Mouse (Mus musculus): Measurements from ENCODE around the gene Grxcr1. TPM values are rescaled to one million over a fixed set of nuclear protein-coding genes. Genes with fewer than 3 reads are reported as not detected.

Grxcr1 gene
- polyA plus RNA-seq, 1 experiment from 2014 or later, result not detected

DNA sequence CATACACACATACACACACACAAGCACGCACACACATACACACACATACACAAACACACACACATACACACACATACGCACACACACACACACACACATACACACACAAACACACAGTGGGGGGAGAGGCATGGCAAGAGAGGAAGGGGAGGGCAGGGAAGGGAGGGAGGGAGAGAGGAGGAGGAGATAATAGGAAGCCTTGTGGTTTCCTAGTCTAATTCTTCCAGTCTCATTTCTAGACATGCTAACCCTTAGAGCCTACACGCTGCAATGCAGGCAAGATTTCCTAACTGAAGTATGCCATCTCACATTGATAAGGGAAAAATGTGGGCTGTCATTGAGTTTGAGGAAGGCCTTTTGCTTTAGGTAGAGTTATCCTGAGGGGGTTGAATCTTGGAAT lies 25.9 kb downstream of the Grxcr1 start:
- H3K4me1 ChIP-seq (replicated peaks; ENCODE audit: control insufficient read depth, insufficient read depth, low read length), result no peaks in the 10 kb centered on the region
- H3K36me3 ChIP-seq (ENCODE audit: control insufficient read depth, insufficient read depth, low read length), result no peaks in the 10 kb centered on the region
- H3K9ac ChIP-seq (ENCODE audit: low read length), result no peak overlapping the region
- no peaks in the 10 kb centered on the region for H3K27me3 ChIP-seq (ENCODE audit: control insufficient read depth, insufficient read depth, low read length)
- DNase-seq (ENCODE audit: low spot score) (no peak), ATAC-seq (replicated peaks; ENCODE audit: low FRiP score) (no peak)
- no peak overlapping the region for H3K4me3 ChIP-seq (ENCODE audit: low read depth, low read length)
- no peak overlapping the region for H3K4me2 ChIP-seq (ENCODE audit: low read depth, low read length, severe bottlenecking)
- WGBS, result 84% methylated on average over 3 of the region's 3 CpGs
- no peak overlapping the region for H3K27ac ChIP-seq (ENCODE audit: low read depth, low read length)
- H3K9me3 ChIP-seq (ENCODE audit: control insufficient read depth, low read length), result no peaks in the 10 kb centered on the region

DNA sequence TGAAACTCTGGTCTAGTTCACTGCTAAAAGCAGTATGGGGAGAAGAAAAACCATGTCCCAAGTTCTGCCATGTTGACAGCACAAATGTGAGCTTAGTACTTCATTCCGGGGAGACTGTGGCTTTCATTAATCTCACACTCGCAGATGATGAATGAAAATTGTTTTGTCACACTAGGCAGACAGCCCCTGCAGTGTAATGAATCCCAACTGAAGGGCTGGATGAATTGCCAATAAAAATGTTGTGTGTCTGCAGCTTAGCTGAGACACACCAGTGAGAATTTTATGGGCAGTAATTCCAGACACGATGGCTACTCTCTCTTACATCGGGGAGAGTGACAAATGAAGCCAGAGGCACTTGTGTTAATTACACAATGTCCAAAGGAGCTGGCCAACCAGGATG lies 37.1 kb downstream of the Grxcr1 start:
- no peak overlapping the region for H3K27ac ChIP-seq (ENCODE audit: low read depth, low read length)
- 73% methylated on average over 4 of the region's 4 CpGs for WGBS
- DNase-seq (ENCODE audit: low spot score) (no peak), ATAC-seq (replicated peaks; ENCODE audit: low FRiP score) (no peak)
- H3K4me3 ChIP-seq (ENCODE audit: low read depth, low read length), result no peak overlapping the region
- no peaks in the 10 kb centered on the region for H3K27me3 ChIP-seq (ENCODE audit: control insufficient read depth, insufficient read depth, low read length)
- H3K36me3 ChIP-seq (ENCODE audit: control insufficient read depth, insufficient read depth, low read length), result no peaks in the 10 kb centered on the region
- no peak overlapping the region for H3K9ac ChIP-seq (ENCODE audit: low read length)
- H3K4me2 ChIP-seq (ENCODE audit: low read depth, low read length, severe bottlenecking), result no peak overlapping the region
- no peaks in the 10 kb centered on the region for H3K9me3 ChIP-seq (ENCODE audit: control insufficient read depth, low read length)
- no peaks in the 10 kb centered on the region for H3K4me1 ChIP-seq (replicated peaks; ENCODE audit: control insufficient read depth, insufficient read depth, low read length)

DNA sequence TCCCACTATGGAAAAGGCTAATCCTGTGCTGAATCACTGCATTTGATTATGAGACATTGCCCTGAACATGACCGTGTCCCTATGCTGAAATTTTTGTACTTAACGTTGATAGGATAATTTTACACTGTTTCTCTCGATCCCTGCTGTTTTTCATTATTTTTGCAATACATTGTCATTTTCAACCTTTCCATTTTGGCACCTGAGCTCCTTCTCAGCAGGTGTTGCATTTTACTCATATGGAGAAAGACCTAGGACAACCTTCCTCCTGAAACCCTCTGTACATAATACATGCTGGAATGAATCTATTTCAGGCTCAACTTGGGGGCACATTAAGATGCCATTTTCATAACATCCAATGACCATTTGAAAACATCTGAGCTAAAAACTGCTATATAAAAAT lies 38.7 kb downstream of the Grxcr1 start:
- no peaks in the 10 kb centered on the region for H3K36me3 ChIP-seq (ENCODE audit: control insufficient read depth, insufficient read depth, low read length)
- H3K4me1 ChIP-seq (replicated peaks; ENCODE audit: control insufficient read depth, insufficient read depth, low read length), result no peaks in the 10 kb centered on the region
- no peak for DNase-seq (ENCODE audit: low spot score)
- H3K4me2 ChIP-seq (ENCODE audit: low read depth, low read length, severe bottlenecking), result no peak overlapping the region
- no peaks in the 10 kb centered on the region for H3K9me3 ChIP-seq (ENCODE audit: control insufficient read depth, low read length)
- H3K27me3 ChIP-seq (ENCODE audit: control insufficient read depth, insufficient read depth, low read length), result no peaks in the 10 kb centered on the region
- ATAC-seq (replicated peaks; ENCODE audit: low FRiP score), result no peak
- no peak overlapping the region for H3K4me3 ChIP-seq (ENCODE audit: low read depth, low read length)
- 85% methylated on average over 3 of the region's 3 CpGs for WGBS
- H3K27ac ChIP-seq (ENCODE audit: low read depth, low read length), result no peak overlapping the region
- no peak overlapping the region for H3K9ac ChIP-seq (ENCODE audit: low read length)

DNA sequence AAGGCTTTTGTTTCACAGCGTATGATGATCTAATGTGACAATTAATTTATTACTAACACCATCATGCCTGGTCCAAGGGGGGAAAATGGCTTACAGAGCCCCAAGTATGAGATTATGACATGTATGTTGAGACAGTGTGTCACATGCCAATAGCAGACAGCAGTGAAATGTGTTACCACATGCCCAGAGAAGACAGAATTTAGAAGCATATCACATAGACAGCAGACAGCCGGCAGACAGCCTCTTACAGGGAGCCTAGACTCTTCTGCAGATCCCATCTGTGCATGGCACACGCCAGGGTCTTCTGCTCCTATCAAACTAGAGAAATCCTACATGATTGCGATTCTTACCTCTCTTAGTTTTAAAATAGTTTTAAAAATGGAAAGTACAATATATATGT lies 40.2 kb downstream of the Grxcr1 start:
- no peaks in the 10 kb centered on the region for H3K27me3 ChIP-seq (ENCODE audit: control insufficient read depth, insufficient read depth, low read length)
- H3K4me2 ChIP-seq (ENCODE audit: low read depth, low read length, severe bottlenecking), result no peak overlapping the region
- ATAC-seq (replicated peaks; ENCODE audit: low FRiP score) (no peak), DNase-seq (ENCODE audit: low spot score) (no peak)
- no peak overlapping the region for H3K4me3 ChIP-seq (ENCODE audit: low read depth, low read length)
- H3K27ac ChIP-seq (ENCODE audit: low read depth, low read length), result no peak overlapping the region
- no peaks in the 10 kb centered on the region for H3K9me3 ChIP-seq (ENCODE audit: control insufficient read depth, low read length)
- 92% methylated on average over 4 of the region's 4 CpGs for WGBS
- H3K36me3 ChIP-seq (ENCODE audit: control insufficient read depth, insufficient read depth, low read length), result no peaks in the 10 kb centered on the region
- no peaks in the 10 kb centered on the region for H3K4me1 ChIP-seq (replicated peaks; ENCODE audit: control insufficient read depth, insufficient read depth, low read length)
- H3K9ac ChIP-seq (ENCODE audit: low read length), result no peak overlapping the region

DNA sequence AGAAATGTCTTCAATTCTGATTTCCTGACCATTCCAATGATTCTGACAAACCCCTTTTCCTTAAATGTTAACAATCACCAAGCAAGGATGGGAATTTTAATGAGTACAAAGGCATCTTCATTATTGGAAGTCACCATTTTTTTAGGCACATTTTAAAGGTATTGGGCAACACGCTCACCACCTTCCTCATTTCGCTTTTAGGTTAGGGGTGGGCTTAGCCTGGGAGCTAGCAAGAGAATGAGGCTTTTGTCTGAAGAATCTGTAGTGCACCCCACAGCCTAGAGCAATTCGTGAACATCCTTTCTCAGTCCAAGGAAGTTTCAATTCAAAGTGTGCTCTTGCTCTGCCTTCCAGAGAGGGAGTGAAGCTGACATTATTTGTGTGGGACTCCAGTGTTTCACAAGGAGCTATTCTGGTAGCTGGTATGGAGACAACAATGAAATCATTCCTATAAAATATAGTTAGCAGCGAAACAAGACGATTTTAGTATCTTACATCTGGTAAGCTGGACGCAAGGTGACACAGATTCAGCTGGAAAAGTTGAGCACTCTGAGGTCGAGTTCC lies 55.0 kb downstream of the Grxcr1 start:
- ATAC-seq (replicated peaks; ENCODE audit: low FRiP score), result no peak

DNA sequence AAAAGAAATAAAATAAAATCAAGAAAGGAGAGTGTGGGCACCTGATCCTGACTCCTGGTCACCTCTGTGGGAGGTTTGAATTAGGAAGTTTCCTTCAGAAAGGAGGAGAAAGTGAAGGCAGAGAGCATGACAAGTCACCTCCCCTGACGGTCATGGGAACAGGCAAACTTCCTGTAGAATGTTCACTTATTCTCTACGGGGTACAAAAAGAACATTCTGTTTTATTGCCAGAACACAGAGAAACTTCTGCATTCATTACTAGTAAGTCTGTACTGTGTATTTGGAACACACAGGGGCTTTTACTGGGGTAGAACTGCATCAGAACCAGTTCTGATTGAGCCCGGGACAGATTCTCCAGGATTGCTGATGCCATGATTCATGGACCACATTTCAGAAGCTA lies 55.5 kb downstream of the Grxcr1 start:
- Histone ChIP-seq H3K4me1 (replicated peaks; ENCODE audit: control insufficient read depth, insufficient read depth, low read length) (no peaks in the 10 kb centered on the region), H3K27ac (ENCODE audit: low read depth, low read length) (no peak overlapping the region), H3K4me3 (ENCODE audit: low read depth, low read length) (no peak overlapping the region), H3K4me2 (ENCODE audit: low read depth, low read length, severe bottlenecking) (no peak overlapping the region), H3K9me3 (ENCODE audit: control insufficient read depth, low read length) (no peaks in the 10 kb centered on the region), H3K9ac (ENCODE audit: low read length) (no peak overlapping the region), H3K27me3 (ENCODE audit: control insufficient read depth, insufficient read depth, low read length) (no peaks in the 10 kb centered on the region), H3K36me3 (ENCODE audit: control insufficient read depth, insufficient read depth, low read length) (no peaks in the 10 kb centered on the region)
- 81% methylated on average over 3 of the region's 3 CpGs for WGBS
- no peak for ATAC-seq (replicated peaks; ENCODE audit: low FRiP score)
- no peak for DNase-seq (ENCODE audit: low spot score)

More for the DNA sequence above, 55.0 kb downstream of the Grxcr1 start:
- Histone ChIP-seq H3K4me1 (replicated peaks; ENCODE audit: control insufficient read depth, insufficient read depth, low read length) (no peaks in the 10 kb centered on the region), H3K9me3 (ENCODE audit: control insufficient read depth, low read length) (no peaks in the 10 kb centered on the region), H3K36me3 (ENCODE audit: control insufficient read depth, insufficient read depth, low read length) (no peaks in the 10 kb centered on the region), H3K9ac (ENCODE audit: low read length) (no peak overlapping the region), H3K4me2 (ENCODE audit: low read depth, low read length, severe bottlenecking) (no peak overlapping the region), H3K27me3 (ENCODE audit: control insufficient read depth, insufficient read depth, low read length) (no peaks in the 10 kb centered on the region), H3K4me3 (ENCODE audit: low read depth, low read length) (no peak overlapping the region), H3K27ac (ENCODE audit: low read depth, low read length) (no peak overlapping the region)
- WGBS, result 77% methylated on average over 7 of the region's 7 CpGs
- DNase-seq (ENCODE audit: low spot score), result no peak

DNA sequence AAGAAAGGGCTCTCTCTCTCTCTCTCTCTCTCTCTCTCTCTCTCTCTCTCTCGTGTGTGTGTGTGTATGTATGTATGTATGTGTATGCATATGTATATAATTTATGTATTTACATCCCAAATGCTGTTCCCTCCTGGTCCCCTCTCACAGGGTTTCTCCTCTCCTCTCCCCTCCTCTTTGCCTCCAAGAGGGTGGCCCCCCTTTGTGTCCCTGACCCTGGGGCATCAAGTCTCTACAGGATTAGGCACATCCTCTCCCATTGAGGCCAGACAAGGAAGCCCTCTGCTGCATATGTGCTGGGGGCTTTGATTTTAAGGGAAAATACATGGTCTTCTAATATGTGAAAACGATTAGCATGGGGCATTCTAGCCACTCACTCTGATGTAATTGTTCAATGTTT lies 61.5 kb downstream of the Grxcr1 start:
- H3K4me3 ChIP-seq (ENCODE audit: low read depth, low read length), result no peak overlapping the region
- no peaks in the 10 kb centered on the region for H3K4me1 ChIP-seq (replicated peaks; ENCODE audit: control insufficient read depth, insufficient read depth, low read length)
- H3K27me3 ChIP-seq (ENCODE audit: control insufficient read depth, insufficient read depth, low read length), result no peaks in the 10 kb centered on the region
- H3K36me3 ChIP-seq (ENCODE audit: control insufficient read depth, insufficient read depth, low read length), result no peaks in the 10 kb centered on the region
- WGBS, result 59% methylated on average over 2 of the region's 2 CpGs
- H3K9me3 ChIP-seq (ENCODE audit: control insufficient read depth, low read length), result no peaks in the 10 kb centered on the region
- no peak for DNase-seq (ENCODE audit: low spot score)
- ATAC-seq (replicated peaks; ENCODE audit: low FRiP score), result no peak
- H3K27ac ChIP-seq (ENCODE audit: low read depth, low read length), result no peak overlapping the region
- no peak overlapping the region for H3K9ac ChIP-seq (ENCODE audit: low read length)
- H3K4me2 ChIP-seq (ENCODE audit: low read depth, low read length, severe bottlenecking), result no peak overlapping the region

DNA sequence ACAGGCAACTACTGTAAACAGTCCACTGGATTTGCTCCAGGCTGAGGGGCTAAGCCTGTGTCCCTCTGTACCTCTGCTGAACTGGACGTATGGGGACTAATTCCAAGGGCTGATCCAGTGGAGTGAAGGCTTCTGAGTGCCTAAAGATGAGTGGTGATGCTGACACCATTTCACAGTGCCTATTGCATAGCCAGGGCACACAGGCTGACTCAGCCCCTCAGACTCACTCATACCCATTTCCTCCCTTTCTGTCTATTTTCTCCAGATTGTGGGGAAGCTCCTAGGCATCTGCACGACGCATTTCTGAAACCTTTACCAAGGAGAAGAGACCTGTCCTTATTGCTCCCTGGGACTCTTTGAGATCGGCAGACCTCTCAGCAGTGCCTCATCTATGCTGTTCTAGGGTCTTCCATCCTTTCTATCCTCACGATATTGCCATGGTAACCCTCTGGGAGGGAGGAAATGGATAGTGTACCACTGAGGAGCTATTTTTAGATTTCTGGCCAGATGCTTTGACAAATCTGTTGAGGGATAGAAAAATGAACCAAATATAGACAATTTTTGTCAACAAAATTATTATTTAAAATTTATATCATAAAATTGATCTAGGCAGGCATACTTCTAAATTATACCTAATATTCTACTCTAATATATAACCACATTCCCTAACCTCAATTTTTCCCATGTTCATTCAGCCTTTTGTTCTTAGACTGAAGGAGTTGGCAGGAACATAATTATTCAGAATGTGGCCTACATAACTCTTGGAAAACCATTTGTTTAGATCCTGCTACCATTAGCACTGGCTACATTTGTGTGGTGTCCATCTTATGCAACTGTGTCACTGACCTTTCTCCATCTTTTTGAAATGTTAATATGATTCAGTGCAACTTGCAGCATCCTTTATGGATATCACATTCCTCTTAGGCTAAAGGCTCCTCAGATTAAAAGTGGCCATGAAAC lies 66.3 kb downstream of the Grxcr1 start:
- Histone ChIP-seq H3K9ac (ENCODE audit: low read length) (no peak overlapping the region), H3K9me3 (ENCODE audit: control insufficient read depth, low read length) (no peaks in the 10 kb centered on the region), H3K4me2 (ENCODE audit: low read depth, low read length, severe bottlenecking) (no peak overlapping the region), H3K4me3 (ENCODE audit: low read depth, low read length) (no peak overlapping the region), H3K36me3 (ENCODE audit: control insufficient read depth, insufficient read depth, low read length) (no peaks in the 10 kb centered on the region), H3K4me1 (replicated peaks; ENCODE audit: control insufficient read depth, insufficient read depth, low read length) (no peaks in the 10 kb centered on the region), H3K27me3 (ENCODE audit: control insufficient read depth, insufficient read depth, low read length) (no peaks in the 10 kb centered on the region), H3K27ac (ENCODE audit: low read depth, low read length) (no peak overlapping the region)
- DNase-seq (ENCODE audit: low spot score), result no peak
- ATAC-seq (replicated peaks; ENCODE audit: low FRiP score), result no peak
- whole genome bisulfite sequencing, result 89% methylated on average over 5 of the region's 5 CpGs
